Mouse (Mus musculus) heart, embryonic 12.5 days (tissue): ENCODE measurements at regions not wholly inside any gene's neighbourhood (a gene's known extent, or its start where the extent isn't known, plus 50 kb on each side); places are given as distances from the start of the nearest gene placed in this dataset.

Source experiments
- ATAC-seq: fragments of 200-750 bp; cut with Nextera tagmentation; 2 replicates; pipeline ENCODE4 v1.8.0; 2017; ENCODE audit warnings: moderate TSS enrichment, moderate library complexity; ENCODE audit not compliant: insufficient number of reproducible peaks, low FRiP score
- H3K27ac ChIP-seq: fragments of 300-500 bp; sonication (generic); 2 replicates; pipeline ENCODE4 v1.5.1; 2016; ENCODE audit warnings: mild to moderate bottlenecking, moderate library complexity; ENCODE audit not compliant: poor library complexity, severe bottlenecking
- H3K27me3 ChIP-seq: fragments of 300-500 bp; sonication (generic); replicated peaks from 2 replicates; pipeline ENCODE4 v1.6.1; 2016; ENCODE audit warnings: mild to moderate bottlenecking, moderate library complexity
- H3K36me3 ChIP-seq: fragments of 300-500 bp; sonication (generic); 2 replicates; pipeline ENCODE4 v1.6.1; 2016; ENCODE audit warnings: mild to moderate bottlenecking, moderate library complexity
- H3K4me1 ChIP-seq: fragments of 300-500 bp; sonication (generic); replicated peaks from 2 replicates; pipeline ENCODE4 v1.6.1; 2016; ENCODE audit warnings: mild to moderate bottlenecking
- H3K4me2 ChIP-seq: fragments of 300-500 bp; sonication (generic); 2 replicates; pipeline ENCODE4 v1.6.1; 2016; ENCODE audit warnings: mild to moderate bottlenecking, moderate library complexity
- H3K4me3 ChIP-seq: fragments of 300-500 bp; sonication (generic); 2 replicates; pipeline ENCODE4 v1.5.1; 2016; ENCODE audit warnings: mild to moderate bottlenecking
- H3K9ac ChIP-seq: fragments of 300-500 bp; sonication (generic); 2 replicates; pipeline ENCODE4 v1.6.1; 2016; ENCODE audit warnings: mild to moderate bottlenecking, moderate library complexity
- H3K9me3 ChIP-seq: fragments of 300-500 bp; sonication (generic); replicated peaks from 2 replicates; pipeline ENCODE4 v1.6.1; 2016; ENCODE audit warnings: mild to moderate bottlenecking, moderate library complexity
- WGBS: fragments of 180-500 bp; shearing (Covaris S2); methylation state at CpG from one replicate; pipeline ENCODE4 v1.1.7; 2016; 5-methylcytosine and 5-hydroxymethylcytosine counted together

DNA sequence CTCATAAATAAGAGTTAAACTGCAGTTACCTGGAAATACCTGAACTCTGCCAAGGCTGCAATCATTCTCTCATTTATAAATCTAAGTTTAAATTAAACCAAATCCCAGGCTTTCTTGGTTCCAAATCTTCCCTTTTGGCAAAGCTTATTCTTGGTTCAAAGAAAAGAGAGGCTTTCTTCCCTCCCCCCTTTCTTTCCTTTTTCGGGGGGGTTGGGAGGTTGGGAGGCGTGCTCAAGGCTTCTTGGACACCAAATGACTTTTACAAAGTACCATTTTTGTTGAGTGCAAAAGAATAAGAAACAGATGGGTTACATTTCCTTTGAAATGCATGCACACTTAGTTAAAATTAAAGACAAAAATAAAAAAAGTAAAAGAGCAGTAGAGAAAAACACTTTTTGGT lies 105.4 kb upstream of the Mroh9 start:
- WGBS = 75% methylated on average over 2 of the region's 2 CpGs
- no peak overlapping the region for H3K4me3 ChIP-seq

DNA sequence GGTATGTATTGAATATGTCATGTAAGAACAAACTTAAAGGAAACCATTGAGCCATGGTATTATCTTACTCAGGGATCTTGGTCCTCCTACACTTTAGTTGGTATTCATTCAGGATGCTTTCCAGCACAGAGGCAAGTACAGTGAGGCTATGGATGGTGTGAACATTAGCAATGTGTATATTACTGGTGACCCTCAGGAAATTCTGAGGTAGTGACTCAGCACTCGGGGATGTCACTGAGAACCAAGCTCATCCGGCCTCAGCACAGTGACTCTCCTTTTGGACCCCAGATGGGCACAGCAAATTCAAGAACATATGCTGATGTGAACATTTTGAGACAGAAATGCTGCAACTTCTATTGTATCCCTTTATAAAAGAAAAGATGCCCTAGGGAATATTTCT lies 96.4 kb upstream of the Mroh9 start:
- Histone ChIP-seq H3K9ac (no peak overlapping the region), H3K9me3 (no peaks in the 10 kb centered on the region), H3K4me2 (no peak overlapping the region), H3K27me3 (no peaks in the 10 kb centered on the region), H3K4me3 (no peak overlapping the region), H3K4me1 (no peaks in the 10 kb centered on the region), H3K27ac (no peak overlapping the region), H3K36me3 (no peaks in the 10 kb centered on the region)
- WGBS = 58% methylated on average over 2 of the region's 2 CpGs
- ATAC-seq = no peak

More for the DNA sequence above, 105.4 kb upstream of the Mroh9 start:
- H3K4me2 ChIP-seq = no peak overlapping the region
- H3K9ac ChIP-seq = no peak overlapping the region
- ATAC-seq = no peak
- no peaks in the 10 kb centered on the region for H3K27me3 ChIP-seq
- no peak overlapping the region for H3K27ac ChIP-seq
- no peaks in the 10 kb centered on the region for H3K36me3 ChIP-seq
- H3K4me1 ChIP-seq = no peaks in the 10 kb centered on the region
- H3K9me3 ChIP-seq = no peaks in the 10 kb centered on the region

DNA sequence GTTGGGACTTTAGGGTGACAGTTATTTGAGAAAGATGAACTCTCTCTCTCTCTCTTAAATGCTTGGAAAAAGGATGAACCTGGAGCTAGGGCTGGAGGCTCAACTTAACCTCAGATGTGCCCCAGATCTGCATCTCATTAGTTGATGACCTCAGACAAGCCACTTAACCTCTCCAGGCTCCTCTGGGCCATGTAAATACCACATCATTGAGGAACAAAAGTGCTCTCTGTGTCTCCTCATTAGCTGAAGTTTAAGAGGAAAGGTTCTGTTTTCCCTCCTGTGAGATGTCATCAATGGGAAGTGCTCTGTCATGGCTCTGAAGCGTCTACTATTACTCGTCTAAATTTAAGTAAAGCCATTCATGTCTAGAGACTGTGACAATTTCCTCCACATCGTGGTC lies 91.5 kb upstream of the Mroh9 start:
- Histone ChIP-seq H3K4me1 (no peaks in the 10 kb centered on the region), H3K4me2 (no peak overlapping the region), H3K9ac (no peak overlapping the region), H3K27ac (no peak overlapping the region), H3K27me3 (no peaks in the 10 kb centered on the region), H3K9me3 (no peaks in the 10 kb centered on the region), H3K4me3 (no peak overlapping the region), H3K36me3 (no peaks in the 10 kb centered on the region)
- WGBS = 23% methylated on average over 3 of the region's 3 CpGs
- ATAC-seq = no peak

DNA sequence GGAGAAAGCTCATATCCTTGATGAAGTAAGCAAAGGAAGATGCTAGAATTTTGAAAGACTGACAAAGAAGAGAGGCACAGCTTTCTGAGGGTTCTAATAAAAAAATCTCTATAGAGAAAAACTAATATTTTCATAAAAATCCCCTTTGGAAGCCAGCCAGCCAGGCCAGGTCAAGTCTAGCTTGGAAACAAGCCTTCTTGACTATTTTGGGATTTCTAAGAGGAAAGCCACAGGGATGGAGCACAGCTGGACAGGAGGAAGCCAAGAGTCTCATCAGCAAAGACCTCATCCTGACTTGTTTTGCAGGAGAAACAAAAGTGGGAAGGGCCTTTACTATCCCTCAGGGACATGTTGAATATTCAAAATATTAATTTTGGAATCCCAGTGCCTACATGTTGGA lies 81.6 kb upstream of the Mroh9 start:
- H3K4me1 ChIP-seq = no peaks in the 10 kb centered on the region
- no peak overlapping the region for H3K4me3 ChIP-seq
- H3K27ac ChIP-seq = no peak overlapping the region
- no peak overlapping the region for H3K9ac ChIP-seq
- no peaks in the 10 kb centered on the region for H3K27me3 ChIP-seq
- H3K9me3 ChIP-seq = no peaks in the 10 kb centered on the region
- no peak overlapping the region for H3K4me2 ChIP-seq
- ATAC-seq = no peak
- no peaks in the 10 kb centered on the region for H3K36me3 ChIP-seq

DNA sequence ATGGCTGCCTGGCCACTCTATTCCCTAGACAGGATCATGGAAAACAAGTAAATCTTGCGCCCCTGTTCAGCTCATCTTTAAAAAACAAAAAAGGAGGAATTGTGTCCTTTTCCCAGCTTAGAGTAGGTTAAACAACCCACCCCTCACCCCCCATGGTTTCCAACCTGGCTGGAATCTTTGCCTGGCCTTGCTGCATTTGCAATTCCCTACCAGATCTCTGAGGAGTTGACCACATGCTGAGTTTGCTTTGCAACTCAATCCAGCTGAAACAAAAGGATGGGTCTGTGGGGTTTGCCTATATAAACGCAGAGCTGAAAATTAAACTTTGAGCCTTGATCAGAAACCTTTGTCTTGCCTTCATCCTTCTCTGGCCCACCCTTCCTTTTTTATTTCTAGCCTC lies 78.2 kb upstream of the Mroh9 start:
- ATAC-seq = no peak
- Histone ChIP-seq H3K9me3 (no peaks in the 10 kb centered on the region), H3K27ac (no peak overlapping the region), H3K27me3 (no peaks in the 10 kb centered on the region), H3K4me1 (no peaks in the 10 kb centered on the region), H3K9ac (no peak overlapping the region), H3K36me3 (no peaks in the 10 kb centered on the region), H3K4me2 (no peak overlapping the region), H3K4me3 (no peak overlapping the region)
- 49% methylated on average over 2 of the region's 2 CpGs for WGBS

DNA sequence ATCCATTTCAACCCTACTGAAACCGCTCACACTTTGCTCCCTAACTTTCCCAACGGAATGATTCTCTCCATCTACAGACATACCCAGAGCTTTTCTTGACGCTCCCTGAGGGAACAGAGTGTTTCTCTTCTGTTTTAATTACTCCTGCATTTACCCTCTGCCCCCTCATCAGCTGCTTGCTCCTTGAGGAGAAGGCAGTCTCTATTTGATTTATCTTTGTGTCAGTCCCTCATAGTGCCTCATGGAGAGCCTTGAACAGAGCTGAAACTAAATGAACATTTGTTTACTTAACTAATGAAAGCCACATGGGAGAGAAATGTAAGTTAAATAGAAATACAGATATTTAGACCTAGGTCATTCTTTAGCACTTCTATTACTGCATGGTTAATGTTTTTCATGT lies 74.4 kb upstream of the Mroh9 start:
- no peaks in the 10 kb centered on the region for H3K4me1 ChIP-seq
- no peak overlapping the region for H3K4me3 ChIP-seq
- no peak overlapping the region for H3K27ac ChIP-seq
- no peaks in the 10 kb centered on the region for H3K9me3 ChIP-seq
- H3K4me2 ChIP-seq = no peak overlapping the region
- 53% methylated on average over 3 of the region's 3 CpGs for WGBS
- H3K36me3 ChIP-seq = no peaks in the 10 kb centered on the region
- no peak overlapping the region for H3K9ac ChIP-seq
- no peak for ATAC-seq
- no peaks in the 10 kb centered on the region for H3K27me3 ChIP-seq

DNA sequence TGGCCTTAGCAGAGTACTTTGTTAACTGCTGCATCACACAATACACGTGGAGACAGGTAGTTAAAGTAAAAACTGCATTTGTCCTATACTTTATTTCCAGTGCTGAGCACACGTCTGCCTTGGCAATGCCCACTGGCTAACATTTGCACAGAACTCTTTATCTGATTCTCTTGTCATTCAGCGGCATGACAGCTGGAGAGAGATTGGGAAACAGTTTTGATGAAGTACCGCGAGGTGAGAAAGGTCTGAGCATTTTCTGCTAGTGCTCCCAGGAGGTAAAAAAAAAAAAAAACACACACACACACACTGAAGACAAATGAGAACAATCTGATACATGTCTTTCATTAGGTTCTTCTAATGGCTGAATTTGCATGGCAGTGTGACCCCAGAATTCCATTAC lies 73.0 kb upstream of the Mroh9 start:
- no peaks in the 10 kb centered on the region for H3K4me1 ChIP-seq
- H3K27ac ChIP-seq = no peak overlapping the region
- no peaks in the 10 kb centered on the region for H3K9me3 ChIP-seq
- no peak overlapping the region for H3K9ac ChIP-seq
- H3K36me3 ChIP-seq = no peaks in the 10 kb centered on the region
- WGBS = 54% methylated on average over 5 of the region's 5 CpGs
- no peak overlapping the region for H3K4me3 ChIP-seq
- H3K4me2 ChIP-seq = no peak overlapping the region
- no peaks in the 10 kb centered on the region for H3K27me3 ChIP-seq
- no peak for ATAC-seq

DNA sequence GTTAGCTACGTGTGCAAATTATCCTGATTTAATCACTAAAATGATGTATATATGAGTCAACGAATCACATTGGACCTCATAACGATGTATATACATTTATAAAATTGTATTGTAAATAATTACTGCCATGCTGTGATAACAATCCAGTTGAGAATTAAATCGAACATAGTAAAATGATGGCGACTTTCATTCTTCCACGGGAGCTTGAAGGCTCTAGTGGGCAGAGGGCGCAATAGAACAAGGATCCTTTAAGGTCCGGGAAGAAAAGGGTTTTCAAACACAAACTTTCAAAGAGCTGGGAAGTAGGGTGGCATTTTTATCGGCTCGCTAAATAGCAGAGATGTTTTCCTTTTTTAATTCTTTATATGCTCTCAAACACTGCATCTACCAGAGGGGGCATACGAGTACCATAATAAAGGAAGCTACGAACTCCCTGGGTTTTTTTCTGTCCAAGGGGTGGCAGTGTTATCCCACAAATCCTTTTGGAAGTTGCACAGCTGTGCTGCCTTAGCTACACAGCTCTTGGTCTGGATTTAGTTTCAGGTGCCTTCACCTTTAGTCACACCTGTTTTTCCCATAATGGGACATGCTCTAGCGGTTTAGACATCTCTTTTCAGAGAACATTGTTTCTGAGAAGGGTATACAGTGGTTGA lies 64.9 kb upstream of the Mroh9 start:
- Histone ChIP-seq H3K9me3 (no peaks in the 10 kb centered on the region), H3K4me1 (no peaks in the 10 kb centered on the region), H3K36me3 (no peaks in the 10 kb centered on the region), H3K27ac (no peak overlapping the region), H3K4me2 (peak overlapping the region; percentile 63), H3K4me3 (peak overlapping the region; percentile 37), H3K9ac (0 out of 2 replicates have a peak overlapping the region, but pooled peaks have one; percentile 48), H3K27me3 (no peaks in the 10 kb centered on the region)
- peak; percentile 48; the same call in 1 of the 2 replicates for ATAC-seq
- 27% methylated on average over 13 of the region's 13 CpGs for WGBS

DNA sequence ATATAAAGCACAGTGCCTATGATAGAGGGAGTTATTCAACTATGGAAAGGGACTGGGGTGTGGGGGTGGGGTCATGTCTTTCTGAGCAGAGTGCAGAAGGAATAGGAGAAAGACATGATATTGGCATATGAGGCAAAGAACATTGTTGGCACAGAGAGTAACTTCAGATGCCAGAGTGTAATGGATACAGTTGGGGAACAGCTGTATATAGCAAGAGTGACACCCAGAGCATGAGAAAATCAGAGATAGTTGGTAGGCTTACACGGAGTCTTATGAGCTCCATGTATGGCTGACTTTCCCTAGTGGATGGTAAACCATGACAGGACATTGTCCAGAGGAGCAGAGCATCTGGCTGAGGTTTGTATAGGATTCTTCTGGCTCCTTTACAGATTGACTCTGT lies 61.2 kb upstream of the Mroh9 start:
- Histone ChIP-seq H3K9ac (no peak overlapping the region), H3K4me2 (no peak overlapping the region), H3K27me3 (no peaks in the 10 kb centered on the region), H3K36me3 (no peaks in the 10 kb centered on the region), H3K9me3 (no peaks in the 10 kb centered on the region), H3K27ac (no peak overlapping the region), H3K4me1 (no peaks in the 10 kb centered on the region), H3K4me3 (no peak overlapping the region)
- ATAC-seq = no peak
- 60% methylated on average over 1 of the region's 1 CpGs for WGBS

DNA sequence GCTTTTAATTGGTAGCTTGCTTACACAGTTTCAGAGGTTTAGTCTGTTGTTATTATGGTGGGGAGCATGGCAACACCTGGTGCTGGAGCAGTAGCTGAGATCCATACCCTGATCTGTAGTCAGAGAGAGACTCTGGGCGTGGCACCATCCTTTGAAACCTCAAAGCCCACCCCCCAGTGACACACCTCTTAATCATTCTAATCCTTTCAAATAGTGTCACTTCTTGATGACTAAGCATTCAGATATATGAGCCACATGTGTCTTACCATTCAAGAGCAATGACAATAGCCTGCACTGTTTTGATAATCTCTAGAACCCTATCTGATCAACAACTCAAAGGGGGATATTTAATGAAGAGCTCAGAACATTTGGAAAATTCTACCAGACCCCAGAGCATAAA lies 57.6 kb upstream of the Mroh9 start:
- 63% methylated on average over 1 of the region's 1 CpGs for WGBS

DNA sequence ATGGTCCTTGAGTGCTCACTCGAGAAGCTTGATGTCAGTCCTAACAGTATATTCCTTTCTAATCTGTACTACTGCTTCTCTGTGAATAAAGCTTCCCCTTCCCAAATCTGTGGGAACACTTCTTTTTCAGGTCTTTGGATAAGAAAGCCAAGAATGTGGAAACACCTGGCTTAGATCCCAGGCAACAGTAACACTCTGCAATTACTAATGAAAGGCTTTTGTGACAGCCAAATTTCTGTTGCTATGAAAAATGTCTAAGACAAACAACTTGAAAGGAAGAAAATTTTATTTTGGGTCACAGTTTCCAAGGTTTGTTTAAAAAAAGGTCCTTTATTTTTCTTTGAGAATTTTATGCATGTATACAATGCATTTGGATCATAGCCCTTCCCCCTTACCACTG lies 56.0 kb upstream of the Mroh9 start:
- H3K4me3 ChIP-seq = no peak overlapping the region
- no peaks in the 10 kb centered on the region for H3K9me3 ChIP-seq
- no peaks in the 10 kb centered on the region for H3K4me1 ChIP-seq
- H3K4me2 ChIP-seq = no peak overlapping the region
- no peak for ATAC-seq
- 75% methylated on average over 1 of the region's 1 CpGs for WGBS
- H3K27me3 ChIP-seq = no peaks in the 10 kb centered on the region
- H3K9ac ChIP-seq = no peak overlapping the region
- H3K36me3 ChIP-seq = no peaks in the 10 kb centered on the region
- no peak overlapping the region for H3K27ac ChIP-seq

More for the DNA sequence above, 57.6 kb upstream of the Mroh9 start:
- H3K4me3 ChIP-seq = no peak overlapping the region
- H3K36me3 ChIP-seq = no peaks in the 10 kb centered on the region
- no peak for ATAC-seq
- H3K9ac ChIP-seq = no peak overlapping the region
- no peaks in the 10 kb centered on the region for H3K4me1 ChIP-seq
- no peaks in the 10 kb centered on the region for H3K9me3 ChIP-seq
- no peak overlapping the region for H3K4me2 ChIP-seq
- H3K27ac ChIP-seq = no peak overlapping the region
- no peaks in the 10 kb centered on the region for H3K27me3 ChIP-seq

DNA sequence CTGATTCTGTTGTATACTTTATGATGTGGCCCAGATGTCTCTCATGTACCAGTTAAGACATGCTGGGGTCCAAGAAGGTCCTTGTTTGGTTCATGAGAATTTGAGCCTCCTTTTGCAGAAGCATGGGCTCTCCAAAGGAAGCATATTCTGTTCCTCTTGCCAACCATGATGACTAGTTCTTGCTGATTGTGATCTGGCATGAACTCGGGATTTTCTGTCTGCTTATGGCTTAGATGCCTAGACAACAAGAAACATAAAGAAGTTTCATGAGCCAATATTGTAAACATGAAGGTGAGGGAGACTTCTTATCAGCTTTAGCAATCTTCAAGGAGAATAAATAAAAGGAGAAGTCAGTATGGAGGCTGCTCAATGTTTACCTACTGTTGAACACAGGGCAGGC lies 52.7 kb upstream of the Mroh9 start:
- Histone ChIP-seq H3K9ac (no peak overlapping the region), H3K36me3 (no peaks in the 10 kb centered on the region), H3K27ac (no peak overlapping the region), H3K4me1 (no peaks in the 10 kb centered on the region), H3K4me3 (no peak overlapping the region), H3K27me3 (no peaks in the 10 kb centered on the region), H3K4me2 (no peak overlapping the region), H3K9me3 (no peaks in the 10 kb centered on the region)
- ATAC-seq = no peak
- WGBS = 51% methylated on average over 1 of the region's 1 CpGs
